Mouse (Mus musculus) cerebellum, adult 2 months (tissue): ENCODE data around the gene Myoz1. TPM values are rescaled to one million over a fixed set of nuclear protein-coding genes. Genes with fewer than 3 reads are reported as not detected.

Source experiments
- DNase-seq, 2 experiments: peaks; one replicate each; pipeline ENCODE4 v3.0.0; 2021
- H3K27ac ChIP-seq: fragments of 200-500 bp; 2 replicates; pipeline ENCODE4 v1.5.1; 2012; ENCODE audit warnings: low read length, control low read depth, inconsistent platforms; ENCODE audit not compliant: insufficient read depth
- H3K27me3 ChIP-seq: fragments of 200-500 bp; 2 replicates; pipeline ENCODE4 v1.6.1; 2012; ENCODE audit warnings: inconsistent platforms, mild to moderate bottlenecking, low read length, moderate library complexity; ENCODE audit not compliant: control insufficient read depth, insufficient read depth
- H3K4me1 ChIP-seq: fragments of 200-500 bp; 2 replicates; pipeline ENCODE4 v1.6.1; 2011; ENCODE audit warnings: low read length; ENCODE audit not compliant: control insufficient read depth, insufficient read depth
- H3K4me3 ChIP-seq: fragments of 200-500 bp; replicated peaks from 2 replicates; pipeline ENCODE3; 2011; ENCODE audit warnings: mild to moderate bottlenecking, low read depth, low read length, control low read depth; ENCODE audit not compliant: insufficient read depth
- CTCF ChIP-seq: fragments of 200-500 bp; IDR thresholded peaks from 2 replicates; pipeline ENCODE4 v1.5.1; 2011; ENCODE audit warnings: low read depth, mild to moderate bottlenecking, control low read depth, low read length, moderate library complexity, borderline replicate concordance; ENCODE audit not compliant: insufficient read depth
- POLR2A ChIP-seq: fragments of 200-500 bp; IDR thresholded peaks from 2 replicates; pipeline ENCODE4 v1.6.1; 2011; ENCODE audit warnings: low read length, control low read depth, borderline replicate concordance; ENCODE audit not compliant: insufficient read depth
- WGBS: fragments of 180-500 bp; shearing (Covaris S2); methylation state at CpG from one replicate; pipeline ENCODE4 v1.1.7; 2018; 5-methylcytosine and 5-hydroxymethylcytosine counted together
- polyA plus RNA-seq: library from polyadenylated mRNA; depleted of rRNA; stranded (reverse); fragments of >200 nt; gene quantifications from 2 replicates; pipeline ENCODE4 v1.2.3, GENCODE M21; 2012

Gene Myoz1
- polyA plus RNA-seq, 1 experiment, result not detected

GRCm38 (mm10) chr14:20682498-20682897, 26.2 kb upstream of the Myoz1 start:
- Histone ChIP-seq H3K4me3 (no peak overlapping the region), H3K27ac (no peak overlapping the region), H3K4me1 (no peaks in the 10 kb centered on the region), H3K27me3 (no peaks in the 10 kb centered on the region)
- TF ChIP-seq CTCF (no peak), POLR2A (no peak)
- 24% methylated on average over 3 of the region's 3 CpGs for WGBS
- no peak for DNase-seq

DNA sequence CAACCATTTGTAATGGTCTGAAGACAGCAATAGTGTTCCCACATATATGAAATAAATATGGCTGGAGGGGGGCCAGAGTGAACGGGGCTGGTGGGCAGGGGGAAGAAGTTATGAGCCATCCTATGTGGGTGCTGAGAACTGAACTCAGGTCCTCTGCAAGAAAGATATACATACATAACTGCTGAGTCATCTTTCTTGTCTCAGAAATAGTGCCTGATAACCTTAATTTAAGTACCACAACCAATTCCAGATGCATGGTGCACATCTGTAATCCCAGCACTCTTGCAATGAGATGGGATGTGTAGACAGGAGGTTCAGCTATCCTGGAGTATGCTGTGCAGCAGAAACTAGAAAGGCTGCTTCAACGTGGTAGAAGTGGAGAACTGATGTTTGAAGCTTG, 25.4 kb upstream of the Myoz1 start:
- H3K4me3 ChIP-seq, result no peak overlapping the region
- no peak for DNase-seq
- TF ChIP-seq POLR2A, result no peak
- TF ChIP-seq CTCF, result no peak
- no peaks in the 10 kb centered on the region for H3K4me1 ChIP-seq
- H3K27ac ChIP-seq, result no peak overlapping the region
- WGBS, result 84% methylated on average over 2 of the region's 2 CpGs
- H3K27me3 ChIP-seq, result no peaks in the 10 kb centered on the region

GRCm38 (mm10) chr14:20677906-20678305, 21.6 kb upstream of the Myoz1 start:
- Histone ChIP-seq H3K27me3 (no peaks in the 10 kb centered on the region), H3K4me3 (no peak overlapping the region), H3K4me1 (peaks cover 7% of the 10 kb centered on the region; the same call in 1 of the 2 replicates), H3K27ac (no peak overlapping the region)
- DNase-seq, result no peak
- TF ChIP-seq CTCF (no peak), POLR2A (no peak)
- WGBS, result 89% methylated on average over 4 of the region's 4 CpGs

- WGBS, result 2% methylated on average over 43 of the region's 43 CpGs
- TF ChIP-seq CTCF (no peak), POLR2A (peak; percentile 60)
- Histone ChIP-seq H3K27me3 (no peaks in the 10 kb centered on the region), H3K4me3 (peak within 1 kb of the TSS; percentile 83), H3K4me1 (peaks cover 7% of the 10 kb centered on the region; the same call in 1 of the 2 replicates), H3K27ac (peak within 1 kb of the TSS; percentile 25)
- peak; percentile 98 to 99 for DNase-seq
Observed at GRCm38 (mm10) chr14:20674064-20674833, 17.9 kb upstream of the Myoz1 start, which contains the start of gene Sec24c. Gene Sec24c, plus strand, starts transcription at chr14:20674308.

GRCm38 (mm10) chr14:20673735-20674063, 17.4 kb upstream of the Myoz1 start:
- no peak for TF ChIP-seq POLR2A
- TF ChIP-seq CTCF, result no peak
- Histone ChIP-seq H3K27ac (peak overlapping the region; percentile 22; the same call in 1 of the 2 replicates), H3K4me3 (peak overlapping the region; percentile 83), H3K27me3 (no peaks in the 10 kb centered on the region), H3K4me1 (peaks cover 7% of the 10 kb centered on the region; the same call in 1 of the 2 replicates)
- WGBS, result 7% methylated on average over 13 of the region's 13 CpGs
- DNase-seq, result peak in 1 of 2 experiments; percentile 61

DNA sequence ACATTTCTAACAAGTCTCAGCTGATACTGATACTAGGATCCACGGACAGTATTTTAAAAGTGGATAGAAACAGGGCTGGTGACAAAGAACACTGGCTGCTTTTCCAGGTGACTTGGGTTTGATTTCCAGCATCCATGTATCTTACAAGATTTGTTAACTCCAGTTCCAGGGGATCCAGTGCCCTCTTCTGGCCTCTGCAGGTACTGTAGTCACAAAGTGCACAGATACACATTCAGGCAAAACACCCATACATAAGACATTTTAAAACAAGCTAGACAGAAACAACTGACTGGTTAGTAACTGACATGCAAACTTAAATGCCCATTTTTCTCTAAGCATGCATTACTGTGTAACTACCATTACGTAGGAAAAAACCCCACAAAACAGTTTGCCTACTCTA, 16.6 kb upstream of the Myoz1 start:
- Histone ChIP-seq H3K4me3 (no peak overlapping the region), H3K27me3 (no peaks in the 10 kb centered on the region), H3K27ac (no peak overlapping the region), H3K4me1 (peaks cover 7% of the 10 kb centered on the region; the same call in 1 of the 2 replicates)
- DNase-seq, result no peak
- TF ChIP-seq POLR2A (no peak), CTCF (peak; percentile 34; the same call in 1 of the 2 replicates)
- 90% methylated on average over 2 of the region's 2 CpGs for WGBS

DNA sequence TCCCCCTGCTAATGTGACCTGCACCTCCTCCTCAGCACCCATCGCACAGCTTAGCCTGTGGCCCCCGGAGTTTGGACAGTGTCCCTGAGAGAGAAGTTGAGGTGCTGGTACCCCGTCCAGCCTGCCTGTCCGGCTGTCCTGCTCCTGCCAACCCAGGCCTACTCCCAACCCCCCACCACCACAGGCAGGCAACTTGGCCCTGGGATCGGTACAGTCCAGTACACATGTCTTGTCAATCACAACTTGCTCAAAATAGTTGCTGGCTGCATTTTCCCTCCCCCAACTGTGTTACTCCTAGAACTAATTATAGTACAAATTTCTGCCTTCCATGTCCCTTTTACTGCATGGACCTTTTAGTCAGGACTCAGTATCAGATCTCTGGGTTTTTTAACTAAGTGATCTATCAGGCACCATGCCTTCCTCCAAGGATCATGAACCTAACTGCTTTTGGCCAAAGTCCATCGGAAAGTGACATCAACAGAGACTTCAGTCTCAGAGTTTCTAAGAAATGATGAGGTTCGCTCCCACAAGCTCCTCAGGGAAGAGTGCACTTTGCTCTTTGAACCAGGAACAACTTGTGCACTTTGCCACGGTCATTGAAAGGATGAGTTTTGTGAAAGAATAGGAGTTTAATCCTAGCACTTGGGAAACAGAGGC, 11.9 kb upstream of the Myoz1 start, which contains the start of gene Synpo2l:
Gene Synpo2l (minus strand): TSS at position 201 of the 657 bp plus-strand sequence.
- WGBS, result 65% methylated on average over 8 of the region's 8 CpGs
- H3K4me1 ChIP-seq, result no peaks in the 10 kb centered on the region
- H3K4me3 ChIP-seq, result no peak within 1 kb of the TSS
- no peaks in the 10 kb centered on the region for H3K27me3 ChIP-seq
- TF ChIP-seq POLR2A, result no peak
- TF ChIP-seq CTCF, result no peak
- H3K27ac ChIP-seq, result no peak within 1 kb of the TSS
- no peak for DNase-seq
